Mouse (Mus musculus) forebrain, embryonic 16.5 days (tissue): ENCODE results near the gene Dyx1c1. TPM values are rescaled to one million over a fixed set of nuclear protein-coding genes. Genes with fewer than 3 reads are reported as not detected.

ENCODE experiments used
- ATAC-seq: fragments of 200-750 bp; cut with Nextera tagmentation; 2 replicates; pipeline ENCODE4 v1.8.0; 2017; ENCODE audit warnings: mild to moderate bottlenecking, moderate library complexity
- H3K27ac ChIP-seq: fragments of 300-500 bp; sonication (generic); 2 replicates; pipeline ENCODE4 v1.5.1; 2014; ENCODE audit warnings: low read length, control low read depth
- H3K27me3 ChIP-seq: fragments of 300-500 bp; sonication (generic); replicated peaks from 2 replicates; pipeline ENCODE4 v1.6.1; 2014; ENCODE audit warnings: low read length; ENCODE audit not compliant: control insufficient read depth, insufficient read depth
- H3K36me3 ChIP-seq: fragments of 300-500 bp; sonication (generic); 2 replicates; pipeline ENCODE4 v1.6.1; 2014; ENCODE audit not compliant: control insufficient read depth, insufficient read depth
- H3K4me1 ChIP-seq: fragments of 300-500 bp; sonication (generic); replicated peaks from 2 replicates; pipeline ENCODE4 v1.6.1; 2014; ENCODE audit warnings: low read length; ENCODE audit not compliant: control insufficient read depth, insufficient read depth
- H3K4me2 ChIP-seq: fragments of 300-500 bp; sonication (generic); 2 replicates; pipeline ENCODE4 v1.6.1; 2014; ENCODE audit warnings: mild to moderate bottlenecking, low read length, control low read depth
- H3K4me3 ChIP-seq: fragments of 300-500 bp; sonication (generic); replicated peaks from 2 replicates; pipeline ENCODE4 v1.5.1; 2014; ENCODE audit warnings: mild to moderate bottlenecking, low read length, control low read depth
- H3K9ac ChIP-seq: fragments of 300-500 bp; sonication (generic); replicated peaks from 2 replicates; pipeline ENCODE4 v1.6.1; 2014; ENCODE audit warnings: low read depth, low read length, control low read depth
- H3K9me3 ChIP-seq: fragments of 300-500 bp; sonication (generic); 2 replicates; pipeline ENCODE4 v1.6.1; 2016; ENCODE audit warnings: low read length; ENCODE audit not compliant: control insufficient read depth
- WGBS: fragments of 180-500 bp; shearing (Covaris S2); extraction: QIAGEN DNeasy Blood & Tissue Kit; methylation state at CpG from one replicate; pipeline ENCODE4 v1.1.7; 2014; 5-methylcytosine and 5-hydroxymethylcytosine counted together
- polyA plus RNA-seq: library from polyadenylated mRNA; unstranded; fragments of >200 nt; fragmentation: Nextera tagmentation; extraction: Ambion mirVana; gene quantifications from 2 replicates; pipeline ENCODE4 v1.2.1, GENCODE M21; 2015

Dyx1c1 gene
- polyA plus RNA-seq, result 1.7 and 1.8 TPM in 2 replicates

- H3K9me3 ChIP-seq, result no peaks in the 10 kb centered on the region
- WGBS, result 2% methylated on average over 43 of the region's 43 CpGs
- peak within 1 kb of the TSS; percentile 50 for H3K27ac ChIP-seq
- H3K4me1 ChIP-seq, result peaks cover 8% of the 10 kb centered on the region
- peak within 1 kb of the TSS; percentile 67 for H3K9ac ChIP-seq
- H3K4me2 ChIP-seq, result peak within 1 kb of the TSS; percentile 80
- no peaks in the 10 kb centered on the region for H3K36me3 ChIP-seq
- H3K4me3 ChIP-seq, result peak within 1 kb of the TSS; percentile 82
- peak; percentile 96 for ATAC-seq
- no peaks in the 10 kb centered on the region for H3K27me3 ChIP-seq
Measured at GRCm38 (mm10) chr9:72958521-72959450, at the start of gene Dyx1c1, which contains the start of gene Gm44503. Gene Dyx1c1, plus strand, starts transcription at chr9:72958785. Gene Gm44503, plus strand, starts transcription at chr9:72958852.

- Histone ChIP-seq H3K9me3 (no peaks in the 10 kb centered on the region), H3K4me2 (no peak overlapping the region), H3K9ac (no peak overlapping the region), H3K4me3 (no peak overlapping the region), H3K27me3 (no peaks in the 10 kb centered on the region), H3K36me3 (no peaks in the 10 kb centered on the region), H3K27ac (no peak overlapping the region), H3K4me1 (no peaks in the 10 kb centered on the region; the same call in 1 of the 2 replicates)
- whole genome bisulfite sequencing, result 81% methylated on average over 2 of the region's 2 CpGs
- ATAC-seq, result no peak
Measured at GRCm38 (mm10) chr9:72911381-72911780, 47.2 kb upstream of the Dyx1c1 start.

GRCm38 (mm10) chr9:72913551-72913950 lies 45.0 kb upstream of the Dyx1c1 start:
- H3K27me3 ChIP-seq, result no peaks in the 10 kb centered on the region
- 0 out of 2 replicates have a peak, but pooled peaks cover 1% of the 10 kb centered on the region for H3K4me1 ChIP-seq
- H3K36me3 ChIP-seq, result no peaks in the 10 kb centered on the region
- H3K4me2 ChIP-seq, result no peak overlapping the region
- WGBS, result 59% methylated on average over 6 of the region's 6 CpGs
- no peak overlapping the region for H3K27ac ChIP-seq
- H3K9ac ChIP-seq, result no peak overlapping the region
- H3K9me3 ChIP-seq, result no peaks in the 10 kb centered on the region
- H3K4me3 ChIP-seq, result no peak overlapping the region
- ATAC-seq, result no peak

DNA sequence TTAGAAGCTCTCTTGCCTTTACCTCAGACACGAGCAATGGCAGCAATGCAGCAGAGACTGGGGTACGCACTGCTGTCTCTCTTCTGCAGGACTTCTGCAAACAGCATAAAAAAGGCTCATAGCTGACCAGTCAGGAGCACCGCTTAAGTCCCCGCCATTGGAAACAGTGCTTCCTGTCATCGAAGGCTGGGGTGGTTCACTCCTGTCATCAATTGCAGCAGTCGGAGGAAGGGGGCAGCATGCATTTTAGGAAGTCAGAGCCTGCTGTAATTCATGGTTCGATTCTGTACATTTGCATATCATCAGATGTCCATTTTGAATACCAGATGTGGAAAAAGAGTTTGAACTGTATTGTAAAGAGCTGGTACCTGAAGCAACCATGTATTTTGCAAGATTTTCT lies 42.9 kb upstream of the Dyx1c1 start:
- H3K36me3 ChIP-seq, result no peaks in the 10 kb centered on the region
- 73% methylated on average over 7 of the region's 7 CpGs for WGBS
- no peak for ATAC-seq

GRCm38 (mm10) chr9:72923068-72923467 lies 35.5 kb upstream of the Dyx1c1 start:
- no peak for ATAC-seq

More for the DNA sequence above, 42.9 kb upstream of the Dyx1c1 start:
- Histone ChIP-seq H3K4me1 (0 out of 2 replicates have a peak, but pooled peaks cover 2% of the 10 kb centered on the region), H3K9me3 (no peaks in the 10 kb centered on the region), H3K9ac (no peak overlapping the region), H3K4me3 (no peak overlapping the region), H3K27me3 (no peaks in the 10 kb centered on the region), H3K27ac (no peak overlapping the region), H3K4me2 (no peak overlapping the region)

DNA sequence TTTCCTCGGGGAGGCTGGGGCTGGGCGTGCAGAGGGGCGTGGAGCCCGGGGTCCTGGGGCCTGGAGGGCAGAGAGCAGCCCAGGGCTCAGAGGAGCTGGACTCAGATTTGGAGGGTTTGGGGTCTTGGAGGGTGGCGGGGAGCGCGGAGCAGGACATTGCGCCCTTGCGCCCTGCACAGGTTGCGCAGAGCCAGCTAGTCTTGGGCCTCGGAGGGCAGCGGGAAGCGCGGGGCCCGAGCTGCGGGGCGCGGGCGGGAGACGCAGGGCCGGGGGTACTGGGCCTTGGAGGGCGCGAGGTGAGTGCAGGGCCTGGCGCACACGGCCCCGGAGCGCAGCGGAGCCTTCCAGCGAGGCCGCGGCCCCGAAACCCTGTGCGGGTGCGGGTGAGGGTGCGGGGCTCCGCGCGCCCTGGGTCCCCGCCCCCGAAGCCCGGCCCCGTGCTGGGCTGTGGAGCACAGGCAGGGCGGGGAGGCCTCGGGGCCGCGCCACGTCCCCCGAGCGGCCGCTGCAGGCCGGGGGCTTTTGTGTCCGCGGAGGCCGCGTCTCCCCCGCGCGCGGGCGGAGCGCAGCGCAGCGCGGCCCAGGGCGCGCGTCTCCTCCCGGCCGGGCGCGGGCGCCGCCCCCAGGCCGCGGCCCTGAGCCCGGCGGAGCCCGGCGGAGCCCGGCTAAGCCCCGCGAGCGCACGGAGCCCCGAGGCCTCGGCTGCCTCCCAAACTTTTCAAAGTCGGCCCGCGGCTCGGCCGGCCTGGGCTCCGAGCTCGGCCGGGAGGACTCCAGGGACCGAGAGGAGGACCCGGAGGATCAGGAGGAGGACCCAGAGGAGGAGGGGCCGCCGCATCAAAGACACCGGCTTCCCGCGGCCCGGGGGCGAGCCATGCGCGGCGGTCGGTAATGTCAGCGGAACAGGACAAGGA lies 33.3 kb upstream of the Dyx1c1 start, which contains the start of gene Pygo1:
Pygo1 (plus strand) TSS at position 625 of the 914 bp plus-strand sequence.
- Histone ChIP-seq H3K36me3 (no peaks in the 10 kb centered on the region), H3K27ac (peak within 1 kb of the TSS; percentile 90), H3K4me3 (peak within 1 kb of the TSS; percentile 79), H3K4me2 (peak within 1 kb of the TSS; percentile 94), H3K27me3 (no peaks in the 10 kb centered on the region), H3K9ac (peak within 1 kb of the TSS; percentile 94), H3K4me1 (peaks cover 25% of the 10 kb centered on the region), H3K9me3 (no peaks in the 10 kb centered on the region)
- WGBS, result under 1% methylated on average over 104 of the region's 108 CpGs
- peak; percentile 84 for ATAC-seq

More at GRCm38 (mm10) chr9:72923068-72923467, 35.5 kb upstream of the Dyx1c1 start:
- Histone ChIP-seq H3K4me3 (no peak overlapping the region), H3K36me3 (no peaks in the 10 kb centered on the region), H3K9me3 (no peaks in the 10 kb centered on the region), H3K9ac (no peak overlapping the region), H3K4me1 (peaks cover 25% of the 10 kb centered on the region), H3K4me2 (no peak overlapping the region), H3K27me3 (no peaks in the 10 kb centered on the region), H3K27ac (no peak overlapping the region)
- WGBS, result 90% methylated on average over 3 of the region's 3 CpGs

- H3K9me3 ChIP-seq, result no peaks in the 10 kb centered on the region
- no peaks in the 10 kb centered on the region for H3K36me3 ChIP-seq
- WGBS, result under 1% methylated on average over 20 of the region's 20 CpGs
- peak overlapping the region; percentile 94 for H3K4me2 ChIP-seq
- peak overlapping the region; percentile 79 for H3K4me3 ChIP-seq
- H3K9ac ChIP-seq, result peak overlapping the region; percentile 94
- H3K27me3 ChIP-seq, result no peaks in the 10 kb centered on the region
- peak overlapping the region; percentile 90 for H3K27ac ChIP-seq
- peaks cover 25% of the 10 kb centered on the region for H3K4me1 ChIP-seq
- ATAC-seq, result peak; percentile 73
Measured at GRCm38 (mm10) chr9:72925935-72926258, 32.7 kb upstream of the Dyx1c1 start.

- H3K4me1 ChIP-seq, result peaks cover 19% of the 10 kb centered on the region
- peak; percentile 21; the same call in 1 of the 2 replicates for ATAC-seq
- H3K27ac ChIP-seq, result peak overlapping the region; percentile 5
- H3K27me3 ChIP-seq, result no peaks in the 10 kb centered on the region
- no peaks in the 10 kb centered on the region for H3K9me3 ChIP-seq
- H3K4me3 ChIP-seq, result no peak overlapping the region
- H3K9ac ChIP-seq, result no peak overlapping the region
- no peaks in the 10 kb centered on the region for H3K36me3 ChIP-seq
- 71% methylated on average over 13 of the region's 13 CpGs for WGBS
- no peak overlapping the region for H3K4me2 ChIP-seq
Measured at GRCm38 (mm10) chr9:72931166-72931790, 27.3 kb upstream of the Dyx1c1 start.
